Mouse (Mus musculus): ENCODE measurements around the gene Slc9a9.

Slc9a9 gene

GRCm38 (mm10) chr9:95239900-95240299 is 570.2 kb downstream of the Slc9a9 start:
- DNase-seq: no peak

DNA sequence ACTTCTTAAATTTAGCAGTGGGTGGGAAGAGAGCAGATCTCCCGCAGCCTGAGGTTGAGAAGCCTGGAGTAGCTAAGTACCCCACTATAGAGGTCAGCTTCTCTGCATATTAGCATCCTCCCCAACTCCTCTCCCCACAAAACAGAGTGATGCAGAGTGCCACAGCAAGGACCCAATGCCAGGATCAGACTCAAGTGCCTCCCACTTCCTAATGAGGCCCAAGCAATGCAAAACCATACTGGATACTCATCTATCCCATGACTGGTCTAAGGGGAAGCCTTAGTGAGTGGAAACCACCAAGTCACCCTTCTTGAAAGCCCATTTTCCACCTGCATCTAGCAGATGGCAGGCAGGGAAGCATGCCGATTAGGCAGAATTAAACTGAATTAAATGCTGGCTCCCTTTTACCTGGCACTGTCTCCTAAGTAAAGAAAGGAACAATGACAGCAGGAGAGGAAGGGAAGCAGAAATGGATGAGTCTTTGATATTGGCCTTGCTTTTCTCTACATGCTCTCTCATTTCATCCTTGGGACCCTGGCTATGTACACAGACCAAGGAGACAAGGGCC is 573.0 kb downstream of the Slc9a9 start:
- no peak for DNase-seq

DNA sequence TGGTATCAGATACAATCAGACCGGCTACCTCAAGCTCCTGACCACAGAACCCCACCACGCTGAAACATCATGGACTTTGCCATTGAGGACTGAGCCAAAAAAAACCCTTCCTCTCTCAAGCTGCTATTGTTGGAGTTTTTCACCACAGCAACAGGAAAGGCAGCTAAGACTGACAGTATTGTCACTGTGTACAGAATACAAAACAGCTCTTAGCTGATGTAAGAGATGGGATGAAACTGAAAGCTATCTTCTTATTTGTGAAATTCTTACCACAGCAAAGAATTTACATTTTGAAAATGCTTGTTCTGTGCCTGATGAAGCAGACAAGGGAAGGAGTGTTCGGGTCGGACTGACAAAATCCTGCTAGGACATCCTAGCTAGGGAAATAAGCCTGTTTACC is 584.5 kb downstream of the Slc9a9 start:
- no peak for DNase-seq

- no peak for DNase-seq
These were observed 586.1 kb downstream of the Slc9a9 start for GRCm38 (mm10) chr9:95255844-95256243.

DNA sequence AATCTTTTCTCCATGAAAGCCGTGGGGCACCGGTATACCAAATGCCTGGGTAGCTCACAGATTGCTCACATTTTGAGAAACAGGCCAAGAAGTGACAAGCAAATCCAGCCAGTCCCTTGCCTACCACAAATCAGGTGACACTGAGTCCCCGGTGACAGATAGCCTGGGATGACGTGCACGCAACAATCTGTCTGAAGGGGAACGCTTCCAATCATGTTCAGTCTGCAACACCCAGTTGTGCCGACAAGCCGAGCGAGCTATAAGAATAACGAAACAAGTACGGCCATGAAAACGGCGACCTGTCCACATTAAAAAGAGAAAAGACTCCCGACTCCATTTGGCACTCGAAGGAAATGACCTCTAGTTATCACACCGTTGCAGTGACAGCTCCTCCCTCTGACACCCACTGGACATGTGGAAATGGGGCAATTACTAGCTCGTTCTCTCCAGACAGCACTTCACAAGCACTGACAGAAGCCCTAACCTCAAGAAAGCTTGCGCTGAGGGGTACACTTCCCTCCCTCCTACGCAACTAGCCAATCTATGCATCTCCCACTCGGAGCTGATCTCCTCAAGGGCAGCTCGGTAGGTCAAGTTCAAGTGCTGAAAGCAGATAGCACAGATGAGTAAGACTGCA is 587.1 kb downstream of the Slc9a9 start:
- DNase-seq: no peak

DNA sequence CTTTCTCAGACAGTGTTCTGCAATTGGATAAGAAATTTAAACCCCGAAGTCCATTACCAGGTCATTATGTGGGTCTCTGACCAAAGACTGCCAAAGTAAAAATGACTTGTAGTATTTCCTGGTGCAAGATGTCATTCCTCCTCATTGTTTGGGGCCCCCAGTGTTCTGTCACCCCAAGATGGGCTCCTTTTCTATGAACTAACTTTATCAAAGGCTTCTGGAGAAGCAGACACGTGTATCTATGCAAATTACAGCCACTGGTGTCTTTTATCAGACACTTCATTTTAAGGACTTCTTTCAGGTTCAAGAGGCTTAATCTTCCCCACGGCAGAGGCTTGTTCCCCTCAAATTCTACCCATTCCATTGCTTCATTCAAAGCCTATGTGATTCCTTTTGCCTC is 593.1 kb downstream of the Slc9a9 start:
- DNase-seq: no peak

DNA sequence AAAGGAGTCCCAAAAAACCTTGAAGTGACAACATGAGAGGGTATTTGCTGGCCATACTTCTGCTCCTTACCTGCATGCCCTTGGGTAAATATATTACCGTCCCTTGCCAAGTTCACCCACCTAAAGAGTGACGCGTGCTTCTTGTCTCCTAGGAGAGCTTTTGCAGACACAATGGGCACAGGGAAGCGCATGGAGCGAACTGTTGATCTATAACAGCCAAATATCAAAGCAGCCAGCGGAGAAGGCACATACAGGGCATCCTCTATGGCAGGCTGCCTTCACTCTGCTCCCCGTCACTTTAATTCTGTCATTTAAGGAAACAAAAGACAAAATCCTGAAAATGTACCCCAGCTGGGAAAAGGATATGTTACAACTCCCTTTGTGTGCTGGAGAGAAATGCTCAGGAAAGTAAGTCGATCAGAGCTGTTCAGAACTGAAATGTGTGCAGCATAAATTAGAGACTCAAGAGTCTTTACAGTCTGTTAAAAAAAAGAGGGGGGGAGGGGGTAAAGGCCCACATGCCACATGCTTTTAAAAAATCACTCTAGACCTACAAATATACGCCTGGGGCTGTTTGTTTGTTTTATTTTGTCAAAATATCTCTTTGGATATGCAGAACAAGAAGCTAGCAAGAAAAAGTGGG is 594.3 kb downstream of the Slc9a9 start:
- no peak for DNase-seq

DNA sequence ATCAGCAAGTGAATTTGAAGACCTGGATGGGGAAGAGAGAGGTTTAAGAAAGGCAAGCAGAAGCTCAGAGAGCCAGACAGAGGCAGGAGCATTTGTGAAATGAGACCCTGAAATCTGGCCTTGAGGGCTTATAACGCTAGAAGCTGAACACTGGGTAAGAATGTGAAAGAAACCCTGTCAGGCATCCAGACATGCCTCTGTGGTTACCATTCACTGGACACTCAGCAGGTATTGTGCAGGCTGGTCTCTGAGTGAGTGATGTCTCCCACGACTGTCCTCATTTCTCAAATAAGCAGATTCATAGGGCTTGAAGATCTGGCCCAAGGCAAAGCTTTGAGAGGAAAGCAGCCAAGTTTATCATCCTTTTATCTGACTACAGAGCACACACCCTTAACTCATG is 596.5 kb downstream of the Slc9a9 start:
- DNase-seq: no peak

DNA sequence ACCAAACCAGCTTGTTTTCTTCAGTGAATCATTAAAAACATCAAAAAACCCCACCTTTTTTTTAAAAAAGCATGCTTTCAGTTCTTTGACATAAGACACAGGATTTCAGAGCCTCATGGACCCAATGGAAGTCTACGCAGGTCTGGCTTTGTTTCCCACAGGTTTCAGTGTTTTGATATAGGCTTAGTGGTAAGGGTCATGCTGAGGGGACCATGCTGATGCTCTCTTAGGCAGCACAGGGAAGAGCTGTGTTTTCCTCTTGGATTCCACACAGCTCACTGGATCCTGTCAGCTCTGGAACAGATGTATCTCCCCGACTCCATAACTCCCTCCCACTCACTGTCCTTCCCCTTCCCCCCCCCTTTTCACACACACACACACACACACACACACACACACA is 597.2 kb downstream of the Slc9a9 start:
- no peak for DNase-seq

DNA sequence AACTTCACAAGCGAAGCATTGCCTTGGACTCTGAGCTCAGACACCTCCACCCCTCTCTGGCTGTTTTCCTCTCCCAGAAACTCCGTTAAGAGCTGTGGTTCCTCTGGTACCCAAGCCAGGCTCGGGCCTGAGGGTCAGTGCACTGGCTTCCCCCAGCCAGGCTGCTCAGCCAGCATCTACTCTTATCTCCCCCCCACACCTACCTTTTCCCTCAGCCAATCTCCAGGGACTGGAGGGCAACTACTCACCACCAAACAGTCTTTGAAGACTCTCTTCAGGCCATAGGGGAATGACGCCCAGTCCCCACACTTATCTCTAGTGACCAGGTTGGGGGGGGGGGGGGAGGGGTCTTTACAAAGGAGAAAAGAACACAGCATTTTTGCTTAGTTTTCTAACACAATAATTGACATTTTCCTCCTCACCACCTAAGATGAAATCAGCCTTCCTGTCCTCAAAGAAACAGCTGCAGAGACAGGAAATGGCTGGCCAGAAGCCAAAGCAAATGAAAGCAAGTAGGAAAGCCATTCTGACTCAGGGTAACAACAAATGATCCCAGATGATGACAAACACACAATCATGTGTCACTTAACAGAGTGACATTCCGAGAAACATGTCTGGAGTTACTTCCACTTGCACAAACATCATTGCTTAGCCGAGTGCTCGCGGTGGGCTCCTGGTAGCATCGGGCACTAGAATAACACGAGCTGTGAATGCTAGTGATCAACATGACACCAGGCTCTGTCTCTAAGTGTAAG is 610.1 kb downstream of the Slc9a9 start:
- peak; percentile 49 to 54 for DNase-seq
